Mouse (Mus musculus) embryonic facial prominence, embryonic 10.5 days (tissue): ENCODE data around the gene Coro1c. TPM values are rescaled to one million over a fixed set of nuclear protein-coding genes. Genes with fewer than 3 reads are reported as not detected.

Experiments
- DNase-seq: peaks from one replicate; pipeline ENCODE4 v3.0.0-alpha.2; 2017; ENCODE audit warnings: low spot score
- H3K27ac ChIP-seq: fragments of 300-500 bp; sonication (generic); replicated peaks from 2 replicates; pipeline ENCODE4 v1.5.1; 2016; ENCODE audit warnings: mild to moderate bottlenecking
- H3K27me3 ChIP-seq: fragments of 300-500 bp; sonication (generic); replicated peaks from 2 replicates; pipeline ENCODE4 v1.6.1; 2016; ENCODE audit warnings: low read depth, mild to moderate bottlenecking; ENCODE audit not compliant: poor library complexity, severe bottlenecking
- H3K36me3 ChIP-seq: fragments of 300-500 bp; sonication (generic); replicated peaks from 2 replicates; pipeline ENCODE4 v1.6.1; 2016; ENCODE audit warnings: mild to moderate bottlenecking, moderate library complexity
- H3K4me1 ChIP-seq: fragments of 300-500 bp; sonication (generic); 2 replicates; pipeline ENCODE4 v1.6.1; 2016
- H3K4me3 ChIP-seq: fragments of 300-500 bp; sonication (generic); 2 replicates; pipeline ENCODE4 v1.5.1; 2016; ENCODE audit warnings: mild to moderate bottlenecking, moderate library complexity
- H3K9me3 ChIP-seq: fragments of 300-500 bp; sonication (generic); 2 replicates; pipeline ENCODE4 v1.6.1; 2016; ENCODE audit warnings: mild to moderate bottlenecking
- WGBS: fragments of 180-500 bp; shearing (Covaris S2); methylation state at CpG from one replicate; pipeline ENCODE4 v1.1.7; 2016; 5-methylcytosine and 5-hydroxymethylcytosine counted together
- polyA plus RNA-seq: library from polyadenylated mRNA; unstranded; fragments of >200 nt; fragmentation: Nextera tagmentation; extraction: Ambion mirVana; gene quantifications from 2 replicates; pipeline ENCODE4 v1.2.1, GENCODE M21; 2016

The Coro1c gene
- polyA plus RNA-seq, 1 experiment from 2014 or later = 178 TPM

DNA sequence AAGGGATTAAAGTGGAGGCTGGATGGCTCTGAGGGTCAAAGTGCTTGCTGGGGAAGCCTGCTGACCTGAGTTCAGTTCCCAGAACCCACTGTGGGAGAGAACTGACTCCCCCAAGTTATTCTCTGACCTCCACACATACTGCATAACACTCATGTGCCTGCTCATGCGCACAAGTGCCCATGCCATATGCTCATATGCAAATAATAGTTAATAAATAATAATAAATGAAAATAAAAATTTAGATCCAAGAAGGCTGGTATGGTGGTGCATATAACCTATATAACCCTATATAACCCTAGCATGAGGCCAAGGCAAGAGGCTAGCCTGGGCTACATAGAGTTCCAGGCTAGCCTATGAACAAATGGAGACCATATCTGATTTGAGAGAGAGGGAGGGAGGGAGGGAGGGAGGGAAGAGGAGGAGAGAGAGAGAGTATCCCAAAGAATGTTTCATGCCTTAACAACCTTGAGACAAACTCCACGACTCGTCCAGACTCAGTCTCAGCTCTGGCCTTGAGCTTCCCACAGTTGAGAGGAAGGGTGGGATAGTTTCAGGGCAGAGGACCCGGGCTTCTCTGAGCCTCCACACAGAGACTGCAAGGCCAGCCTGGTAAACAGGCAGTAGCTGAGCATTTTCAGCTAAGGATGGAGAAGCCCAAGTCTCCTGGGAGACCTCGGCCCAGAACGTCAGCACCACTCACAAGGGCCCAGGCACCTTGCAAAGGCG is 78.8 kb downstream of the Coro1c start:
- no peak overlapping the region for H3K27ac ChIP-seq
- WGBS = 84% methylated on average over 7 of the region's 7 CpGs
- no peak for DNase-seq
- H3K36me3 ChIP-seq = no peaks in the 10 kb centered on the region
- H3K9me3 ChIP-seq = no peaks in the 10 kb centered on the region
- H3K27me3 ChIP-seq = no peaks in the 10 kb centered on the region
- peaks cover 16% of the 10 kb centered on the region for H3K4me1 ChIP-seq
- H3K4me3 ChIP-seq = no peak overlapping the region

DNA sequence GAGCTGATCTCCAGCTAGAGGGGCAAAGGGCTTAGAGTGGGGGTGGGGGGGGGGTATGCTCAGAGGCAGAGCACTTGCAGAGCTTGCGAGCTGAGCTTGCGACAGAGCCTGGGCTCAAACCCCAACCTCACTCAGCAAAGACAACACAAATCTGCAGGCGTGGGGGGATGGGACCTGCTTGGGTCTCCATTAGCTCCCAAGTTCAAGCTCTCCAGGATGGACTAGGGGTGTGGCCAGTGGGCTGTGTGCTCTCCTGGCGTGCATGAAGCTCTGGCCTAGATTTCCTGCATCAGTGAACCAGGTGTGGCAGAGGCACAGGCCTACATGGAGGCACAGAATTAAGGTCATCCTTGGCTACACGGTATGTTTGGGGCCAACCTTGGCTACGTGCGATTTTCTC is 80.1 kb downstream of the Coro1c start:
- H3K36me3 ChIP-seq = no peaks in the 10 kb centered on the region
- 59% methylated on average over 7 of the region's 7 CpGs for WGBS
- no peak for DNase-seq
- H3K9me3 ChIP-seq = no peaks in the 10 kb centered on the region
- H3K4me3 ChIP-seq = no peak overlapping the region
- H3K27ac ChIP-seq = no peak overlapping the region
- H3K4me1 ChIP-seq = peaks cover 16% of the 10 kb centered on the region
- no peaks in the 10 kb centered on the region for H3K27me3 ChIP-seq

DNA sequence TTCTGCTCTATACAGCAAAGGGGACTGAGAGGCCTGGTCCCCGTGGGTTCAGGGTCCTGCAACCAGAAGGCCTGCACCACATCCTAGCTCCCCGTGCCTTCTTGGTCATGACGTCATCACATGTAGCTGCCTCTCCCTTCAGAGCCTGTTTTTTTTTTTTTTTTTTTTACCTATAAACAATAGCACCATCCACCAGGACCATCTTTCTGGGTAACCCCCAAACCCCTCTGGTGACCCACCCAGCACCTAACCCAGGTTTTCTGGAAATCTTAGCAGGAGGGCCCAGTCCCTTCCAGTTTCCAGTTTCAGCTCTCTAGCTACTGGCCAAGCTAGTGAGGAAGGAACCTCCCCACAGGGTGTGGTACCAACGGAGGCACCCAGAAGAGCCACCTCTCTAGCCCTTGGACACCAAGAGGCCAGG is 80.6 kb downstream of the Coro1c start:
- Histone ChIP-seq H3K36me3 (no peaks in the 10 kb centered on the region), H3K4me3 (no peak overlapping the region), H3K4me1 (peaks cover 16% of the 10 kb centered on the region), H3K27ac (no peak overlapping the region), H3K27me3 (no peaks in the 10 kb centered on the region), H3K9me3 (no peaks in the 10 kb centered on the region)
- WGBS = 59% methylated on average over 4 of the region's 4 CpGs
- no peak for DNase-seq

DNA sequence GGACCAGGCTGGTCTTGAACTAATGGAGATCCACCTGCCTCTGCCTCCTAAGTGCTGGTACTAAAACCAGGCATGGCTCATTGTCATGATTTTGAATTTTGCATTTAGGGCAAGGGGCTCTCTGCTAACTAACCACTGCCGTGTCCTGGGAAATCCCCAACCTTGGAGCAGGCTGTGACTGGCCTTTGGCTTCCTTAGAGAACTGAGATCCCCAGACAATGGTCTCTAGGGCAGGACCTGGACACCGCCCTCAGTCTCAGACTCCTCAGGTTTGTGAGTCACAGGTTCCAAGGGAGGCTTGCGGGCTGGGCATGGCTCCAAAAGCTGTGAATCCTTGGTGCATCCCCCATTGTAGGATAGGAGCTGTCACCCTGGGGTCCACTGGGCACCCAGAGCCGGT is 81.9 kb downstream of the Coro1c start:
- Histone ChIP-seq H3K27me3 (no peaks in the 10 kb centered on the region), H3K9me3 (no peaks in the 10 kb centered on the region), H3K4me1 (peaks cover 9% of the 10 kb centered on the region), H3K4me3 (no peak overlapping the region), H3K27ac (no peak overlapping the region), H3K36me3 (no peaks in the 10 kb centered on the region)
- WGBS = 92% methylated on average over 4 of the region's 4 CpGs
- no peak for DNase-seq

DNA sequence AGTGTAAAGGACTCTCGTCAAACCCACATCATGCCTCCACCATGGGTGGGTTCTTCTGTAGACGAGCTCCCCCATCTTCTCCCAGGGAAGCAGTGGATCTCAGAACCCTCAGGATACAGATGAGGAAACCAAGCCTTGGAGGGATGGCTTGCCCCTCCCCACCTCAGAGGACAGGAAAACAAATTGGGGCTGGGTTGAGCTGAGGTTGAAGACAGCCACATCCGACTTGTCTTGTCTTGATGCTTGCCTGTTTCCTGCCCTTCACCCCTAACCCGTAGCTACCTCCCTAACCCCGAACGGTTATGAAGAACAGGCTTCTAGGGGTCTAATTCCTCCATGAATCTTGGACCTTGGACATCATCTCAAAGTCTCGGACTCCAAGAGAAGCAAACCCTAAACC is 83.0 kb downstream of the Coro1c start:
- Histone ChIP-seq H3K4me3 (no peak overlapping the region), H3K27ac (no peak overlapping the region), H3K27me3 (no peaks in the 10 kb centered on the region), H3K36me3 (no peaks in the 10 kb centered on the region), H3K4me1 (peaks cover 9% of the 10 kb centered on the region), H3K9me3 (no peaks in the 10 kb centered on the region)
- 84% methylated on average over 7 of the region's 7 CpGs for WGBS
- DNase-seq = no peak

DNA sequence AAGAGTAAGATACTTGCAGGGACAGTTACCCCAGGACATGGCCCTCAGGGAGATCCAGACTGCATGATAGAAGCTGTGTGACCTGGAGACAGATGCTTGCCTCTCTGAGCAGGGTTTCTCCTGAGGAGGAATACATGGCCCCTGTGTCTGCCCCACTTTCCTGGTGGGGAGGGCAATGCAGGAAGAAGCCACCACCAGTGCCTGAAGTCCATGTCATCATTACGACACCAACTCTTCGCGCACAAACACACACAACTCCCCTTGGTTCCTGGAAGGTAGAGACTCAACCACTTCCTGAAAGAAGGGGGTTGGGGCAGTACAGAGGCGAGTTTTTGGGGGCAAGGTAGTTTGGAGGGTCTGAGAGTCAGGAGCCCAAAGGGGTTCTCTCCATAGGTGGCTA is 84.3 kb downstream of the Coro1c start:
- no peak overlapping the region for H3K4me3 ChIP-seq
- H3K27me3 ChIP-seq = no peaks in the 10 kb centered on the region
- DNase-seq = no peak
- H3K9me3 ChIP-seq = no peaks in the 10 kb centered on the region
- H3K27ac ChIP-seq = no peak overlapping the region
- H3K36me3 ChIP-seq = no peaks in the 10 kb centered on the region
- H3K4me1 ChIP-seq = peaks cover 6% of the 10 kb centered on the region
- 87% methylated on average over 4 of the region's 4 CpGs for WGBS

DNA sequence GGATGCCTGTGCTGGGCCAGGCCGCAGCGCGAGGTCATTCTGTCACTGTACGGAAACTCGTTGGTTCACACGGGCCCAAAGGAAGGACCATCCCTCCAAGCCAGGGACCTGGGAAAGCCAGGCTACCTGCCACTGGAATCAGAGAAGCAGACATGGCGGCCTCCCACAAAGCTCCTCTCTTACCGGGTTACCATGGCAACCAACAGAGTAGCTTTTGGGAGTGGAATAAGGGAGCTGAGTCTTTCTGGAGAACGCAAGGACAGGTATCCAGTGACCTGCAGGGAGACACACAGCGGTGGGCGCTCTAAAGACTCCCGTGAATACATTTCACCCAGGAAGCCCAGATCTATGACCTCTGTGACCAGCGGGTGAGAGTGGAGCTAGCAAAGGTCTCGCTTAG is 90.0 kb downstream of the Coro1c start:
- peaks cover 25% of the 10 kb centered on the region for H3K4me1 ChIP-seq
- no peak overlapping the region for H3K4me3 ChIP-seq
- H3K9me3 ChIP-seq = no peaks in the 10 kb centered on the region
- no peak overlapping the region for H3K27ac ChIP-seq
- no peaks in the 10 kb centered on the region for H3K36me3 ChIP-seq
- H3K27me3 ChIP-seq = peaks cover 17% of the 10 kb centered on the region; the same call in 1 of the 2 replicates
- DNase-seq = no peak
- WGBS = 72% methylated on average over 14 of the region's 14 CpGs

DNA sequence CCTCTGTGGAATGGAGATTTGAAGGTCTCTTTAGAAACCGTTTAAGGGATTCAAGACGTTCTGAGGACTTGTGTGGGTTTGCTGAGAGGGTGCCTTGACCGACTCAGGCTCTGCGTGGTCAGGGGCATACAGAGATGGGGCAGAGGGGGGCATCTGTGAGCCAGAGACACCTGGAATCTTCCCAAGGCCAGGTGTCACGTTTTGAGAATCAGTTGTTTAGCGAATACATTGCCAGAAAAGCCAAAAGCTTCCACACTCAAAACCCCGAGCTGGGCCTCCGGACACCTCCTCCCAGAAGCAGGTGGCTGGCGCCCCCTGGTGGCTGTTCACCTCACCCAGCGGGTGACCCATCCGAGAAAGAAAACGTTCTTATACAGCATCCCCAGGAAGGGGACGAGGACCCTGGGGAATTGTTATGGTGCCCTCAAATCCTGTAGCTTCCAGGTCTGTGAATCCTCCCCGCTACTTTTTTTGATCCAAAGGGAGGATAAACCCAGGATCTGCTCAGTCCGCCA is 92.9 kb downstream of the Coro1c start:
- H3K4me3 ChIP-seq = peak overlapping the region; percentile 23; the same call in 1 of the 2 replicates
- no peak overlapping the region for H3K27ac ChIP-seq
- peaks cover 25% of the 10 kb centered on the region for H3K4me1 ChIP-seq
- H3K27me3 ChIP-seq = peaks cover 17% of the 10 kb centered on the region; the same call in 1 of the 2 replicates
- H3K9me3 ChIP-seq = 0 out of 2 replicates have a peak, but pooled peaks cover 2% of the 10 kb centered on the region
- H3K36me3 ChIP-seq = no peaks in the 10 kb centered on the region
- 13% methylated on average over 15 of the region's 15 CpGs for WGBS
- peak; percentile 92 for DNase-seq

DNA sequence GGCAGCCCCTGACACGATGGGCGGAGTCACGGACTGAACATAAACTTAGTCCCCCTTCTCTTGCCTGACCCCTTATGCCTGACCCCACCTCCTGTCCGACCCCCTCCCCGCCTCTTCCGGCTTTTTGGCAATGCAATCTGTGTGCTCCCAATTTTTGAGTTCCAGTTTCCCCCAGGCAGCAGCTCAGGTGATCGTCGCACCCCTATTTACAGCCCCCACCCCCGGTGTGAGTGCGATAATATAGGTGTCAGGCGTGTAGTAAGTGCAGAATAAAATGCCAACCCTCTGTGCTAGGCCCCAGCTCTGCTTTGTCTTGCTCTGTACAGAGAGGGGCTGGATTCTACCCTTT is 93.5 kb downstream of the Coro1c start:
- WGBS = 47% methylated on average over 11 of the region's 11 CpGs
- Histone ChIP-seq H3K4me3 (no peak overlapping the region), H3K27me3 (peaks cover 17% of the 10 kb centered on the region; the same call in 1 of the 2 replicates)

DNA sequence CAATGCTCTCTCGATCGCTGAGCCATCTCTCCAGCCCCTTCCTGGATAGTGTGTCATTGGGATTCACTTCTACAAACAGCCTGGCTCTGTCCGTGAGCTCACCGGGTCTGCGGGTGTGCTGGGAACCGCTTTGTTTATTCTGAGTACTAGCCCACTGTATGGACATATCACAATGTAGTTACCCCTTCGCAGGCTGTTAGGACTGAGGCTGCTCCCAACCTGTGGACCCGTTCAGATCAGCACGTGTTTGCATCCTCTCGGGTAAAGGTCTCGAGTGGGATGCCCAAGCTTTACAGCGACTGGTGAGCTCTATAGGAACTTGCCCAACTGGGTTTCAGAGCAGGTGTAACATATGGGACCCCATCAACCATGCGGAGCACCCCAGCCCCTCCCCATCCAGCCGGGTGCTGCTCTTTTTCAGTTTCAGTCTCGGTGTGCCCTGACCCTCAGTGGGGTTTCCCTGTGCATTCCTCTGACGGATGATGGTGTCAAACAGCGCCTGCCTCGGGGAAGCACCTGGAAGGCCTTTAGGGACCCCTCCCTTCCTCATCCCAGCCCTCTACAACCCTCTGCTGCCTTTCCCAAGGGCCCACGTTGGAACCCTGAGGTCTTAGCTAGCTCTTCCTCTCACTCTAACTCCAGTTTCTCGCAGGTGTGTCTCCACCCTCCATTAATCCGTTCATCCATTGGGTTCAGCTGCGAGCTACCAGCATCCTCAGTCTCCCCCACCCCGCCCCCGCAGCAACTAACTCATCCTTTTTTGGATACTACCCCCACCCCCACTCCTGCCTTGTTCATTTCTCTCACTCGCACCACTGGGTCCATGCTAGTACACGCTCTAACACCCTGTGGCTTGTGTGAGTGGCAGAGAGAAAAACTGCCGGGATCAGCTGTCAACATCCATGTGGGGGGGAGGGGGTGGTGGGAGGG is 94.2 kb downstream of the Coro1c start:
- peaks cover 17% of the 10 kb centered on the region; the same call in 1 of the 2 replicates for H3K27me3 ChIP-seq
- 32% methylated on average over 27 of the region's 27 CpGs for WGBS
- H3K36me3 ChIP-seq = no peaks in the 10 kb centered on the region
- no peak overlapping the region for H3K4me3 ChIP-seq
- H3K9me3 ChIP-seq = peaks cover 2% of the 10 kb centered on the region; the same call in 1 of the 2 replicates
- H3K4me1 ChIP-seq = peaks cover 25% of the 10 kb centered on the region
- no peak for DNase-seq
- H3K27ac ChIP-seq = no peak overlapping the region

More for the DNA sequence above, 93.5 kb downstream of the Coro1c start:
- peaks cover 25% of the 10 kb centered on the region for H3K4me1 ChIP-seq
- DNase-seq = no peak
- no peak overlapping the region for H3K27ac ChIP-seq
- H3K36me3 ChIP-seq = no peaks in the 10 kb centered on the region
- peaks cover 2% of the 10 kb centered on the region; the same call in 1 of the 2 replicates for H3K9me3 ChIP-seq

DNA sequence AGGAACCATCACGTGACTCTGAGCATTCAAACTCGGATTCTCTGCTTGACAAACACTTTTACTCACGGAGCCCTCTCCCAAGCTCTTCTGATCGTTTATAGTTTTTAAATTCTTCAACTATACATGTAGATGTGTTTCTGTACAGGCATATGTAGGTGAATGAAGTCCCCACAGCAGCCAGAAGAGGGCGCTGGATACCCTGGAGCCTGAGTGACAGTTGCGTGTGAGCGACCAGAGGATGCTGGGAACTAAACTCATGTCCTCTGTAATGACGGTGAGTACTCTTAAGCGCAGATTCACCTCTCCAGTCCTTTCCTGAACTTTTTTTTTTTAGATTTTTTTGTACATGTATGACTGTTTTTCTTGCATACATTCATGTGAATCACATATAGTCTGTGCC is 95.0 kb downstream of the Coro1c start:
- peaks cover 29% of the 10 kb centered on the region for H3K4me1 ChIP-seq
- H3K4me3 ChIP-seq = no peak overlapping the region
- no peaks in the 10 kb centered on the region for H3K36me3 ChIP-seq
- no peak overlapping the region for H3K27ac ChIP-seq
- no peak for DNase-seq
- 25% methylated on average over 9 of the region's 9 CpGs for WGBS
- peaks cover 15% of the 10 kb centered on the region; the same call in 1 of the 2 replicates for H3K27me3 ChIP-seq
- H3K9me3 ChIP-seq = peaks cover 2% of the 10 kb centered on the region; the same call in 1 of the 2 replicates

DNA sequence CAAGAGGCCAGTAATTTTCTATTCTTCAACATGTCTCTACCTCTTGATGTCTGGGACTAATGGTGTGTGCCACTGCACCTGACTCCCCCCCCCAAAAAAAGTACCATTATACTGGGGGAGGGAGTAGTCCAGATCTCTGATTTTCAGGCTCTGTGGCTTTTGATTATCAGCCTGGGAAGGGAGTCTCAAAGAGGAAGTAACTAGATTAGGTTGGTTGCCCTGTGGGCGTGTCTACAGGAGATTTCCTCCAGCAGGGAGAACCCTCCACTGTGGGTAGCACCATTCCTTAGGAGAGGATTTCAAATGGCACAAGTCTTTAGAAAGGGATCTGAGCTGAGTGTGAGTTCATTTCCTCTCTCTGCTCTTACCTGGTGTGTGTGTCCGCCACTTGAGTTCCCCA is 95.9 kb downstream of the Coro1c start:
- Histone ChIP-seq H3K27me3 (peaks cover 13% of the 10 kb centered on the region; the same call in 1 of the 2 replicates), H3K4me1 (peaks cover 37% of the 10 kb centered on the region), H3K36me3 (no peaks in the 10 kb centered on the region), H3K9me3 (peaks cover 2% of the 10 kb centered on the region; the same call in 1 of the 2 replicates), H3K27ac (no peak overlapping the region), H3K4me3 (no peak overlapping the region)
- WGBS = 85% methylated on average over 2 of the region's 2 CpGs
- DNase-seq = no peak
